Mouse (Mus musculus) thymus, adult 18-20 months (tissue): Measurements from ENCODE around the gene Foxn1.

Source experiments
- DNase-seq, 2 experiments: peaks; one replicate each; pipeline ENCODE4 v3.0.0; 2022; ENCODE audit warnings: mixed read lengths in 2 of 2

Gene Foxn1

GRCm38 (mm10) chr11:78355471-78356238, 30.7 kb downstream of the Foxn1 start:
- no peak for DNase-seq

GRCm38 (mm10) chr11:78354905-78355304, 31.5 kb downstream of the Foxn1 start:
- no peak for DNase-seq

GRCm38 (mm10) chr11:78353081-78353480, 33.3 kb downstream of the Foxn1 start:
- no peak for DNase-seq

- no peak for DNase-seq
Observed at GRCm38 (mm10) chr11:78349441-78350358, 36.7 kb downstream of the Foxn1 start.

- DNase-seq: no peak
Observed at GRCm38 (mm10) chr11:78348474-78348873, 37.9 kb downstream of the Foxn1 start.

- no peak for DNase-seq
Observed at GRCm38 (mm10) chr11:78347908-78348307, 38.5 kb downstream of the Foxn1 start.

GRCm38 (mm10) chr11:78347070-78347754, 39.1 kb downstream of the Foxn1 start:
- peak in 1 of 2 experiments; percentile 32 for DNase-seq

GRCm38 (mm10) chr11:78346326-78347069, 39.9 kb downstream of the Foxn1 start:
- no peak for DNase-seq

- peak in 1 of 2 experiments; percentile 54 for DNase-seq
Observed at GRCm38 (mm10) chr11:78345801-78346200, 40.6 kb downstream of the Foxn1 start.

GRCm38 (mm10) chr11:78344890-78345715, 41.3 kb downstream of the Foxn1 start:
- DNase-seq: no peak

- DNase-seq: no peak
Observed at GRCm38 (mm10) chr11:78344328-78344889, 41.9 kb downstream of the Foxn1 start.

- DNase-seq: peak; percentile 68 to 71
Observed at GRCm38 (mm10) chr11:78343381-78344327, 42.7 kb downstream of the Foxn1 start, which contains the start of gene Unc119. TSS of gene Unc119 (plus strand) at chr11:78343482.

GRCm38 (mm10) chr11:78341702-78342101, 44.7 kb downstream of the Foxn1 start:
- no peak for DNase-seq

GRCm38 (mm10) chr11:78337040-78337439, 49.3 kb downstream of the Foxn1 start:
- no peak for DNase-seq

GRCm38 (mm10) chr11:78333992-78334391, 52.4 kb downstream of the Foxn1 start:
- no peak for DNase-seq

GRCm38 (mm10) chr11:78332676-78333075, 53.7 kb downstream of the Foxn1 start:
- DNase-seq: no peak

GRCm38 (mm10) chr11:78328512-78329056, 57.8 kb downstream of the Foxn1 start:
- DNase-seq: no peak

GRCm38 (mm10) chr11:78327634-78328511, 58.5 kb downstream of the Foxn1 start, which contains the start of gene Pigs:
TSS of gene Pigs (plus strand) at chr11:78328415.
- peak; percentile 90 to 93 for DNase-seq
